Mouse (Mus musculus) MEL (cell line): ENCODE results near the gene Stfa2.

Experiments
- CTCF ChIP-seq, 3 experiments: IDR thresholded peaks in 2 of 3; conservative IDR thresholded peaks in 1 of 3; 2 replicates each; pipeline ENCODE4 v1.5.1; 2011 to 2012; ENCODE audit warnings: low read length in 3 of 3, low read depth in 2 of 3, mild to moderate bottlenecking in 2 of 3, improper control_type of control experiment in 1 of 3, inconsistent platforms in 1 of 3, mixed read lengths in 1 of 3, moderate library complexity in 1 of 3; ENCODE audit not compliant: control insufficient read depth in 1 of 3, insufficient read depth in 1 of 3, poor library complexity in 1 of 3, severe bottlenecking in 1 of 3
- EP300 ChIP-seq, 2 experiments: IDR thresholded peaks; 2 replicates each; pipeline ENCODE4 v1.6.1; 2011; ENCODE audit warnings: improper control_type of control experiment in 2 of 2, low read length in 2 of 2, low read depth in 1 of 2, mild to moderate bottlenecking in 1 of 2
- GABPA ChIP-seq: IDR thresholded peaks from 2 replicates; pipeline ENCODE4 v1.6.1; 2012; ENCODE audit warnings: low read depth, mild to moderate bottlenecking, inconsistent platforms, low read length, improper control_type of control experiment, moderate library complexity
- POLR2A ChIP-seq, 2 experiments: IDR thresholded peaks; 2 replicates each; pipeline ENCODE4 v1.6.1; 2011 to 2012; ENCODE audit warnings: low read length in 2 of 2, mild to moderate bottlenecking in 2 of 2, control low read depth in 1 of 2, improper control_type of control experiment in 1 of 2, low read depth in 1 of 2, moderate library complexity in 1 of 2; ENCODE audit not compliant: control insufficient read depth in 1 of 2, insufficient read depth in 1 of 2, poor library complexity in 1 of 2
- RCOR1 ChIP-seq: IDR thresholded peaks from 2 replicates; pipeline ENCODE4 v1.6.1; 2012; ENCODE audit warnings: low read depth, mild to moderate bottlenecking, inconsistent platforms, low read length, improper control_type of control experiment
- TBP ChIP-seq: IDR thresholded peaks from 2 replicates; pipeline ENCODE4 v1.8.0; 2011; ENCODE audit warnings: low read depth, low read length, improper control_type of control experiment
- TCF12 ChIP-seq: IDR thresholded peaks from 2 replicates; pipeline ENCODE4 v1.6.1; 2014; ENCODE audit warnings: low read depth, mild to moderate bottlenecking, inconsistent platforms, low read length, improper control_type of control experiment, moderate library complexity
- ZKSCAN1 ChIP-seq: IDR thresholded peaks from 2 replicates; pipeline ENCODE4 v1.6.1; 2012; ENCODE audit warnings: low read depth, mild to moderate bottlenecking, inconsistent platforms, low read length, improper control_type of control experiment, moderate library complexity

DNA sequence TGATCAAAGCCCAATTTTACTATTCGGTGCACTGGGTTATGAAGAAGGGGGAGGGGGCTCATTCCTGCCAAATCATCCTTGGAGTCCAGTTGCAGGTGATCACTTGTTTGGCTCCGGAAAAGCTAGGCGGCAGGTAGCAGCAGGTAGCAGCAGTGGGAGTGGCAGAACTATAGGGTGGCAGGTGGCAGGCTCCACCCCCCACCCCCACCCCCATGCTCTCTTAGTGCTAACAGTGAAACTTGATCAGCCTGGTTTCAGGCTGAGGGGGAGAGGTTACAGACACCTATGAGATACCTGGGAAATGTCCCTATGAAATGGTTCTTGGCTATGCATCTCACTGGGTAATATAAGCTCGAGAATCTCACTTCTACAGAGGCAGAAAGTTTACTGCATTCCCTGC is 19.2 kb downstream of the Stfa2 start:
- TF ChIP-seq POLR2A (IDR thresholded peaks at IDR 0.05; ENCODE audit: control insufficient read depth in 1 of 2, insufficient read depth in 1 of 2, low read depth in 1 of 2, low read length in 2 of 2, poor library complexity in 1 of 2) (no peak), ZKSCAN1 (no peak), TCF12 (no peak), TBP (no peak), EP300 (IDR thresholded peaks at IDR 0.05; ENCODE audit: low read depth in 1 of 2, low read length in 2 of 2) (no peak), RCOR1 (no peak), GABPA (no peak), CTCF (IDR thresholded peaks at IDR 0.05 in 2 of 3, conservative IDR thresholded peaks at IDR 0.05 in 1 of 3; ENCODE audit: control insufficient read depth in 1 of 3, insufficient read depth in 1 of 3, low read depth in 2 of 3, low read length in 3 of 3, poor library complexity in 1 of 3, severe bottlenecking in 1 of 3) (no peak)
